8 mouse cellular contexts compared by ENCODE assay signal in genomic region chr9:117163143-117163542, GRCm38 (mm10).
DNase-seq lines count a peak whose midpoint lies in the region; ATAC-seq lines count a peak whose summit lies in the region.

No protein-coding gene starts in this region.

- peak; percentile 33 for DNase-seq in gastrocnemius, postnatal 10 days
- DNase-seq in gastrocnemius, postnatal 36 days: no peak
- peak; percentile 13 for DNase-seq in brain, adult 2 months (ENCODE audit: low read depth, low spot score)
- DNase-seq in lung, postnatal 14 days: peak; percentile 34
- no peak for DNase-seq in thymus, adult 18-20 months
- DNase-seq in natural killer cell, adult 2 months (ENCODE audit: low spot score in 2 of 2): no peak
- no peak for DNase-seq in spleen, adult 12 weeks (ENCODE audit: low spot score)

- no peaks in the 10 kb centered on the region for H3K27me3 ChIP-seq in heart, embryonic 13.5 days (replicated peaks)

- H3K4me2 ChIP-seq in heart, embryonic 13.5 days: peak overlapping the region; percentile 49

- 14% methylated on average over 6 of the region's 6 CpGs for WGBS in heart, embryonic 13.5 days

- H3K9ac ChIP-seq in heart, embryonic 13.5 days: 0 out of 2 replicates have a peak overlapping the region, but pooled peaks have one; percentile 47

- peak overlapping the region; percentile 83 for H3K27ac ChIP-seq in heart, embryonic 13.5 days (replicated peaks)

- intact Hi-C loops in gastrocnemius, postnatal 36 days (cut with DNase I): no loop called here

- no peaks in the 10 kb centered on the region; the same call in 1 of the 2 replicates for H3K9me3 ChIP-seq in heart, embryonic 13.5 days

- H3K4me3 ChIP-seq in heart, embryonic 13.5 days: no peak overlapping the region

- no peaks in the 10 kb centered on the region; the same call in 1 of the 2 replicates for H3K36me3 ChIP-seq in heart, embryonic 13.5 days

- ATAC-seq in heart, embryonic 13.5 days (ENCODE audit: extremely low read depth, insufficient number of reproducible peaks, low FRiP score, low TSS enrichment): peak; percentile 42; the same call in 1 of the 2 replicates

- H3K4me1 ChIP-seq in heart, embryonic 13.5 days: peaks cover 31% of the 10 kb centered on the region

Comparison
In these comparisons a context has a peak if more than half of its experiments do, and no peak if none do; other contexts are left out.
1. DNase-seq: peak in gastrocnemius, postnatal 10 days (single experiment), brain, adult 2 months (single experiment) and lung, postnatal 14 days (single experiment); none in gastrocnemius, postnatal 36 days (0 of 2), thymus, adult 18-20 months (0 of 2), natural killer cell, adult 2 months (0 of 2) and spleen, adult 12 weeks (single experiment).